Mouse (Mus musculus) left cerebral cortex, adult 2 months (tissue): ENCODE measurements at regions not wholly inside any gene's neighbourhood (a gene's known extent, or its start where the extent isn't known, plus 50 kb on each side); places are given as distances from the start of the nearest gene placed in this dataset.

Experiments used
- DNase-seq, 2 experiments: peaks; one replicate each; pipeline ENCODE4 v3.0.0; 2021 to 2022; ENCODE audit warnings: low spot score in 2 of 2, mixed read lengths in 1 of 2; ENCODE audit errors: extremely low spot score in 1 of 2
- H3K27ac ChIP-seq: fragments of 200-600 bp; 2 replicates; pipeline ENCODE4 v1.8.1; 2022
- H3K4me3 ChIP-seq: fragments of 200-600 bp; 2 replicates; pipeline ENCODE4 v1.8.1; 2022
- CTCF ChIP-seq: fragments of 200-600 bp; IDR thresholded peaks from 2 replicates; pipeline ENCODE4 v1.8.1; 2022; ENCODE audit warnings: antibody characterized with exemption, mild to moderate bottlenecking, moderate library complexity
- intact Hi-C: fragments of 180-260 bp; cut with DNase I; formaldehyde crosslinking; loops from one replicate; pipeline ENCODE4 v1.15.1; 2025

- intact Hi-C loops: no loop called here
- DNase-seq: no peak
- H3K4me3 ChIP-seq: no peak overlapping the region
- no peak overlapping the region for H3K27ac ChIP-seq
- TF ChIP-seq CTCF: no peak
These were observed 394.3 kb downstream of the Pik3r1 start for GRCm38 (mm10) chr13:101373581-101374189.

- no peak for DNase-seq
- TF ChIP-seq CTCF: no peak
- Histone ChIP-seq H3K27ac (no peak overlapping the region), H3K4me3 (no peak overlapping the region)
- intact Hi-C loops: no loop called here
These were observed 396.1 kb downstream of the Pik3r1 start for GRCm38 (mm10) chr13:101371906-101372305.

GRCm38 (mm10) chr13:101368170-101368569 is 399.8 kb downstream of the Pik3r1 start:
- DNase-seq: no peak
- Histone ChIP-seq H3K4me3 (no peak overlapping the region), H3K27ac (no peak overlapping the region)
- TF ChIP-seq CTCF: no peak
- intact Hi-C loops: no loop called here

GRCm38 (mm10) chr13:101355363-101355762 is 412.7 kb downstream of the Pik3r1 start:
- Histone ChIP-seq H3K4me3 (no peak overlapping the region), H3K27ac (no peak overlapping the region)
- DNase-seq: no peak
- no peak; the same call in 1 of the 2 replicates for TF ChIP-seq CTCF
- intact Hi-C loops: no loop called here

GRCm38 (mm10) chr13:101351123-101351522 is 416.9 kb downstream of the Pik3r1 start:
- no peak overlapping the region for H3K4me3 ChIP-seq
- no peak for TF ChIP-seq CTCF
- no peak overlapping the region for H3K27ac ChIP-seq
- DNase-seq: no peak
- intact Hi-C loops: no loop called here

GRCm38 (mm10) chr13:101349354-101349753 is 418.7 kb downstream of the Pik3r1 start:
- TF ChIP-seq CTCF: no peak
- Histone ChIP-seq H3K27ac (no peak overlapping the region), H3K4me3 (no peak overlapping the region)
- no peak for DNase-seq
- intact Hi-C loops: no loop called here

- intact Hi-C loops: no loop called here
- H3K4me3 ChIP-seq: no peak overlapping the region
- no peak overlapping the region for H3K27ac ChIP-seq
- no peak for DNase-seq
- TF ChIP-seq CTCF: no peak
These were observed 429.6 kb downstream of the Pik3r1 start for GRCm38 (mm10) chr13:101338280-101338872.

- H3K4me3 ChIP-seq: no peak overlapping the region
- TF ChIP-seq CTCF: no peak
- intact Hi-C loops: no loop called here
- DNase-seq: no peak
- no peak overlapping the region for H3K27ac ChIP-seq
These were observed 449.4 kb downstream of the Pik3r1 start for GRCm38 (mm10) chr13:101318621-101319020.

GRCm38 (mm10) chr13:101316336-101316735 is 451.7 kb downstream of the Pik3r1 start:
- no peak for TF ChIP-seq CTCF
- no peak overlapping the region for H3K4me3 ChIP-seq
- H3K27ac ChIP-seq: no peak overlapping the region
- intact Hi-C loops: no loop called here
- DNase-seq: no peak

- intact Hi-C loops: no loop called here
- Histone ChIP-seq H3K27ac (no peak overlapping the region), H3K4me3 (no peak overlapping the region)
- TF ChIP-seq CTCF: no peak
- no peak for DNase-seq
These were observed 454.0 kb downstream of the Pik3r1 start for GRCm38 (mm10) chr13:101314040-101314439.

- no peak for TF ChIP-seq CTCF
- Histone ChIP-seq H3K27ac (no peak overlapping the region), H3K4me3 (no peak overlapping the region)
- DNase-seq: no peak
- intact Hi-C loops: no loop called here
These were observed 456.2 kb downstream of the Pik3r1 start for GRCm38 (mm10) chr13:101311634-101312314.

GRCm38 (mm10) chr13:101308724-101309123 is 459.3 kb downstream of the Pik3r1 start:
- no peak for DNase-seq
- Histone ChIP-seq H3K27ac (no peak overlapping the region), H3K4me3 (no peak overlapping the region)
- intact Hi-C loops: no loop called here
- TF ChIP-seq CTCF: no peak
